1 mouse cellular context compared by ENCODE assay signal in the genomic region with DNA sequence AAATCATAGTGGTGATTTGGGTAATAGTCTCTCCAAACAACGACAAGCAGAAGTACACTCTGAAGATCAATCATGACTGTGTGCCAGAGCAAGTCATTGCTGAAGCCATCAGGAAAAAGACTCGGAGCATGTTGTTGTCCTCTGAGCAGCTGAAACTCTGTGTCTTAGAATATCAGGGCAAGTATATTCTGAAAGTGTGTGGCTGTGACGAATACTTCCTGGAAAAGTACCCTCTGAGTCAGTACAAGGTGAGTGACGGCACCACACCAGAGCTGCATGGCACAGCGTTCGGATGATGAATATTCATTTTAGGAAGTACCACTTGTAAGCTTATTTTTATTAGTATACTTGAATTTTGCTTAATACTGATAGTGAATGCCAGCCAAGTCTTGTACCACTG.
TF ChIP-seq lines count a peak whose summit lies in the region.

No protein-coding gene starts in this region.

TF ChIP-seq in CH12.LX, 34 proteins besides CTCF, POLR2A, EP300 and RAD21 (continued from another document):
- TF ChIP-seq UBTF (IDR thresholded peaks at IDR 0.05; ENCODE audit: low read depth, low read length), result no peak
- no peak for TF ChIP-seq ZMIZ1 (IDR thresholded peaks at IDR 0.05; ENCODE audit: low read depth, low read length)
- TF ChIP-seq TCF12 (IDR thresholded peaks at IDR 0.05; ENCODE audit: low read depth, low read length), result peak; percentile 33; the same call in 1 of the 2 replicates
- TF ChIP-seq TBP (conservative IDR thresholded peaks at IDR 0.05; ENCODE audit: low read depth, low read length), result peak; percentile 68; the same call in 1 of the 2 replicates
- no peak for TF ChIP-seq KAT2A (IDR thresholded peaks at IDR 0.05; ENCODE audit: insufficient replicate concordance, low read length)
- TF ChIP-seq JUND (conservative IDR thresholded peaks at IDR 0.05; ENCODE audit: low read depth, low read length), result peak; percentile 73
